Mouse (Mus musculus): ENCODE data around the gene Fbxo11.
"Not testable (repeated sequence)": the region's sequence is repeated elsewhere in the genome, so short reads cannot be mapped to it uniquely, and the experiment has no call there.

Fbxo11 gene

DNA sequence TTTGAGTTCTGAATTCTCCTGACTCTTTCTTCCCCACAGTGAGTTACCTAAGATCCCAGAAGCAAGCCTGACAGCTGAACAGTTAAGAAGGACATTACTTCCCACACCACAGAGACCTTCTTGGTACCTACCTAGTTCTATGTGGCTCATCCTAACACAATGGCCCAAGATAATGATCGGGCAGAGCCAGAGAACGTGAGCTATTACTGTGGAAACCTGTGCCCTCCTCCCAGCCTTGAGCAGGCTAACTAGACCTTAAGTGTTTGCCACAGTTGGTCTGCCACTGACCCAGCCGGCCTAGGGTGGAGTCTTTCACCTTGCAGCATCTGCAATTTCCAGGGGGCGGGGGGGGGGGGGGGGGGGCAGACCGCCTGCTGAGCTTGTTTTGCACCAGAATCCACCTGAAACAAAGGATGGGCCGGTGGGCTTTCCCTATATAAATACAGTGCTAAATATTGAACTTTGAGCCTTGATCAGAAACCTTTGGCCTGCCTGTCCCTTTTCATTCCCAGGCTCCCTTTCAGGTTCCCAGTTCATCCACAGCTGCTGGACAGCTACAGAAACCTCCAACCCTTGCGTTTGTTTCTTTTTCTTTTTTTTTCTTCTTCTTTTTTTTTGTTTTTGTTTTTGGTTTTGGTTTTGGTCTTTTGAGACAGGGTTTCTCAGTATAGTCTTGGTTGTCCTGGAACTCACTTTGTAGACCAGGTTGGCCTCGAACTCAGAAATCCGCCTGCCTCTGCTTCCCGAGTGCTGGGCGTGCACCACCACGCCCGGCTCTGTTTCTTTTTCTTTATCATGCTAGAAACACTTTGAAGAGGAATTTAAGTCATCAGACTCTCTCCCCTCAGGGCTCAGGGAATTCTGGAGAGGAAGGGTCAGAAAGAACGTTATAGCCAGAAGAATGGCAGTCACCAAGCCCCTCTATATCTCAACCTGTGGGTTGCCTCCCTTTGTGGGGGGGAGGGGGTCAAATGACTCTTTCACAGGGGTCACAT, 101.7 kb downstream of the Fbxo11 start:
- DNase-seq (ENCODE audit: low read depth, low spot score) = no peak

DNA sequence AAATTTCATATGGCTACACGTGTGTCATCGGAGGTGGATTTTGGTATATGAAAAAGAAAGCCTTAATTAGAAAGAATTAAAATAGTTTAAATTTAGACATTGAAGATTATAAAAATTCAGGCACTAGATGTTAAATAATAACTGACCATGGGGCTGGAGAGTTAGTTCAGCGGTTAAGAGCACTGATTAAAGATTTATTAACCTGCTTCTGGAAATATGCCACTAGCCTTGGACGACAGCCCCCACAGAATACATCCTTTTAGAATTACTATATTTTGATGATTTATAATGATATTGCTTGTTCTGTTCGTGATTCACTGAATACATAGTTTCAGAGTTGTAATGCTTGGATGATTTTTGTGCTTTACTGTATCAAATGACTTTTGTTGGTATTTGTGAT, 105.2 kb downstream of the Fbxo11 start:
- not testable (repeated sequence) for DNase-seq (ENCODE audit: low read depth, low spot score)

DNA sequence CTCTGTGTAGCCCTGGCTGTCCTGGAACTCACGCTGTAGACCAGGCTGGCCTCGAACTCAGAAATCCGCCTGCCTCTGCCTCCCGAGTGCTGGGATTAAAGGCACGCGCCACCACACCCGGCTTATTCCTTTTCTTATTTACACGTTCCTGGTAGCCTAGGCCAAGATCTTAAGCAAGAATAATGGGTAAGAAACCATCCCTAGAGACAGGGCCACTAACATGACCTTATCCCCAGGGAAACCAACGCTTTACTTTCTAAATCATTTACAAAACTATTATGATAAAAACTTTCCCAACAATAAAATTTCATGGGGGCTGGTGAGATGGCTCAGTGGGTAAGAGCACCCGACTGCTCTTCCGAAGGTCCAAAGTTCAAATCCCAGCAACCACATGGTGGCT, 105.7 kb downstream of the Fbxo11 start:
- not testable (repeated sequence) for DNase-seq (ENCODE audit: low read depth, low spot score)

DNA sequence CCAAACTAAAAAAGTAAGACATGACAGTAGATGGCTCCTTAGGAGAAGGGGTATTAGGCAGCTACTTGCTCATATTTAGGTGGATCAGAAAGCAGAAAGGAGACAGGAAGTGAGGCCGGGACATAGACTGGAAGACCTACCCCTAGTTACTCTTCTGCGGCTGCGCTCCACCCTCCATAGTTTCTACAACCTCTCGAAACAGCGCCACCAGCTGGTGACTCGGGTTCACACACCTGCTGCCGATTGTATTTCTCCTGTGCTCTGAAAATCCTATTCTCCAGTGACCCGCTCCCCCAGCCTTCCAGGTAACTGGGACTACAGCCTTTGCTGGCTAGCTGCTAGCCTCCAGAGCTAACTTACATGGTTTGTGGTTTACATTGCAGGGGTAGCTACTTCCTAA, 106.8 kb downstream of the Fbxo11 start:
- DNase-seq (ENCODE audit: low read depth, low spot score) = no peak

DNA sequence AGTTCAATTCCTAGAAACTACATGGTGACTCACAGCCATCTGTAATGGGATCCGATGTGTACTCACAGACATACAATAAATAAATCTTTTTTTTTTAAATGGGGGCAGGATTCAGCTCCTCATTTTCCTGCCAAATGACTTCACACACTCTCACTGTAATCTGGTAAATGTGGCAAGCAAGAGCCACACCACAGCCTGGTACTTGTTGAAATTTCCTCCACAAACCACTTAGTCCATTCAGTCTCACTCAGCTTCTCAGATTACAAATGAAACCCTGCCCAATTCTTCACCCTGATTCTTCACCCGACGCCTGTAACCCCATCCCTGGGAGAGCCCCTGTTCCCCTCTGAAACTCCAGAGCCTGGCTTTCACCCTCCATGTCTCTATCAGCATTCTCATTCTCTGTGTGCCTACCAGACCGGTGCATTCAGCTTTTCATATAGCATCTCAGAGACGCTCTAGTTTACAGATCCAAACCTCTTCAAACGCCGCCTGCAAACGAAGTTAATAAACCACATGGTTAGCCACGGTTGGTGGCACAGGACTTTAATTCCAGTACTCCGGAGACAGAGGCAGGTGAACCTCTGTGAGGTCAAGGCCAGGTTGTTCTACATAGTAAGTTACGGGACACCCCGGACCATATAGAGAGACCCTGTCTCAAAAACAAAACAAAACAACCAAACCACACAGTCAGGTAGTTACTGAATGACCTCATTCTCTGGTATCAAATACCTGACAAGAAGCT, 107.8 kb downstream of the Fbxo11 start:
- no peak for DNase-seq (ENCODE audit: low read depth, low spot score)

DNA sequence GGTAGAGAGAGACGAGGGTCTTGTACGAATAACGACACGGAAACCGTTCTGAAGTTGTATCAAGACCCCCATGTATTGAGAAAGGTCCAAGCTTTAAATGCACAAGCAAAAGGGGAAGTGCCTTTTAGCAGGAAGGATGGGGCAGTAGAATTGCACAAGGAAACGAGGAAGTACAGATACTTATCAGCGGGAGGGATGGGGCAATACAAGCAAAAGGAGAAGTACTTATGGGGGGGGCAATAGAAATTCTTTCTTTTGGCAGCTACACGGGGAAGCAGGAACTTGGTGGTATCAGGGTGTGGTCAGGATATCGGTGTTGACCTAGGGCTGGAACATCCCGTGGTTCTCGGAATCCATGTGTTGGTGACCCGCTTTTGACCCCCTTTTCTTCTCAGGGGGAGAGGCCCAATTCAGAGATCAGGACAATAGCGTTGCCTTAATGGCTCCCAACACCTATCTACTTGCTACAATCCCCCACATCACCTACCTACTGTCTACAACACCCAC, 110.4 kb downstream of the Fbxo11 start:
- DNase-seq (ENCODE audit: low read depth, low spot score) = not testable (repeated sequence)

DNA sequence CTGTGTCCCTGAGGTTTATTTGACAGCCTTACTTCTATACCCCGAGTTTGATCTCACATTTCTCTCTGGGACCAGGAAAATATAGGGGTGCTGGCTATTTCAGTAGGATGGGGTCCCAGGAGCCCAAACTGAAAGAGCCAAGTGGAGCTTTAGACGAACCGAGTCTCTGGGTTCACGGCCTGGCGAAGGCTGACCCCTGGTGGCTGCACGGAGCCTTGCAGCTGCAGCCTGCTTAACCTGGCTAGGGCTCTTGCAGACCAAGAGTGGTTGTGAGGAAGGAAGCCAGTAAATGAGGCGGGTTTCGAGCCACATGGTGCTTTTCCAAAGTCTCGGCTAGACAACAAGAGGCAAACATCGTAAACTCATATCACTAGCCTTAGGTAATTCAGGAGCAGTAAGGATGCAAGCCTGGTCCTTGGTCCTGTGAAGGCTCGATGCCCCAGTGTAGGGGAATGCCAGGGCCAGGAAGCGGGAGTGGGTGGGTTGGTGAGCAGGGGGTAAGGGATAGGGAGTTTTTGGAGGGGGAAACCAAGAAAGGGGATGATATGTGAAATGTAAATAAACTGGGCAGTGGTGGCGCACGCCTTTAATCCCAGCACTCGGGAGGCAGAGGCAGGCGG, 116.0 kb downstream of the Fbxo11 start:
- peak; percentile 34 for DNase-seq (ENCODE audit: low read depth, low spot score)

Measured in retina, adult 2 months (tissue).